Mouse (Mus musculus) hindbrain, embryonic 10.5 days (tissue): ENCODE measurements around the gene Ptpn1. TPM values are rescaled to one million over a fixed set of nuclear protein-coding genes. Genes with fewer than 3 reads are reported as not detected.

Experiments used
- DNase-seq: peaks from one replicate; pipeline ENCODE4 v3.0.0-alpha.2; 2017; ENCODE audit warnings: low spot score
- H3K27ac ChIP-seq: fragments of 300-500 bp; sonication (generic); 2 replicates; pipeline ENCODE4 v1.5.1; 2016; ENCODE audit warnings: mild to moderate bottlenecking, moderate library complexity
- H3K27me3 ChIP-seq: fragments of 300-500 bp; sonication (generic); 2 replicates; pipeline ENCODE4 v1.6.1; 2016; ENCODE audit warnings: mild to moderate bottlenecking; ENCODE audit not compliant: poor library complexity, insufficient read depth, severe bottlenecking
- H3K36me3 ChIP-seq: fragments of 300-500 bp; sonication (generic); 2 replicates; pipeline ENCODE4 v1.6.1; 2016; ENCODE audit warnings: mild to moderate bottlenecking, moderate library complexity
- H3K4me1 ChIP-seq: fragments of 300-500 bp; sonication (generic); replicated peaks from 2 replicates; pipeline ENCODE4 v1.6.1; 2016; ENCODE audit warnings: mild to moderate bottlenecking
- H3K4me3 ChIP-seq: fragments of 300-500 bp; sonication (generic); 2 replicates; pipeline ENCODE4 v1.5.1; 2016; ENCODE audit warnings: mild to moderate bottlenecking, moderate library complexity
- H3K9me3 ChIP-seq: fragments of 300-500 bp; sonication (generic); 2 replicates; pipeline ENCODE4 v1.6.1; 2016; ENCODE audit warnings: mild to moderate bottlenecking, moderate library complexity
- WGBS: fragments of 180-500 bp; shearing (Covaris S2); methylation state at CpG from one replicate; pipeline ENCODE4 v1.1.7; 2016; 5-methylcytosine and 5-hydroxymethylcytosine counted together
- polyA plus RNA-seq: library from polyadenylated mRNA; unstranded; fragments of >200 nt; fragmentation: Nextera tagmentation; extraction: Ambion mirVana; gene quantifications from 2 replicates; pipeline ENCODE4 v1.2.1, GENCODE M21; 2016

Ptpn1 gene
- polyA plus RNA-seq, 1 experiment from 2014 or later: 86.1 TPM

- Histone ChIP-seq H3K27ac (no peak overlapping the region), H3K4me3 (no peak overlapping the region), H3K36me3 (no peaks in the 10 kb centered on the region), H3K9me3 (no peaks in the 10 kb centered on the region), H3K4me1 (peaks cover 20% of the 10 kb centered on the region), H3K27me3 (0 out of 2 replicates have a peak, but pooled peaks cover 4% of the 10 kb centered on the region)
- no peak for DNase-seq
- WGBS: 85% methylated on average over 11 of the region's 11 CpGs
Measured at GRCm38 (mm10) chr2:167925841-167926800, 5.7 kb upstream of the Ptpn1 start.

DNA sequence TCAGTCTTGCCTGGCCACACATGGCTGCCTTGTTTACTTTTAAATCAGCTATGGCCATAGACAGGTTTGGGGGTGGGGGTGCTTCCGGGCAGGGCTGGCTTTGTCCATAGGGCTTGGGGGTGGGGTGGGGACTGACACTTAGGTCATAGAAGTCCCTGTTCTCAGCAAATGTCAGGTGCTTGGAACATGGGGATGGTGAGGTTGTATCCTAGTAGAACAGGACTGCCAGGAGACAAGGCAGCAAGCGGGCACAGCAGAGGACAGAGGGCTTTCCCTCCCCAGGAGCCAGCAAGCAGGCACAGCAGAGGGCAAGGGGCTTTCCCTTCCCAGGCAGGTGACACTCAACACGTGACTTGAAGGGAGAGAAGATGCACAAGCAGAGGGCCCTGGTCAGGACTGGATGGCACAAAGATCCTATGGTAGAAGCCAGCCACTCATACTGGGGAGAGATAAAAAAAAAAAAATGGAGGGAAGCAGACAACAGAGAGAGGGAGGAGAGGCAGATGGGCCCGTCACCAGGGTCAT is 3.8 kb upstream of the Ptpn1 start:
- no peaks in the 10 kb centered on the region for H3K9me3 ChIP-seq
- H3K36me3 ChIP-seq: no peaks in the 10 kb centered on the region
- H3K27me3 ChIP-seq: no peaks in the 10 kb centered on the region
- no peak for DNase-seq
- H3K4me1 ChIP-seq: peaks cover 31% of the 10 kb centered on the region
- 72% methylated on average over 4 of the region's 4 CpGs for WGBS
- 0 out of 2 replicates have a peak overlapping the region, but pooled peaks have one; percentile 24 for H3K27ac ChIP-seq
- no peak overlapping the region for H3K4me3 ChIP-seq

GRCm38 (mm10) chr2:167928972-167929371 is 2.9 kb upstream of the Ptpn1 start:
- H3K27me3 ChIP-seq: no peaks in the 10 kb centered on the region
- H3K4me1 ChIP-seq: peaks cover 40% of the 10 kb centered on the region
- no peak for DNase-seq
- H3K36me3 ChIP-seq: no peaks in the 10 kb centered on the region
- H3K9me3 ChIP-seq: no peaks in the 10 kb centered on the region
- no peak overlapping the region for H3K27ac ChIP-seq
- no peak overlapping the region for H3K4me3 ChIP-seq
- 89% methylated on average over 3 of the region's 3 CpGs for WGBS

- peaks cover 3% of the 10 kb centered on the region; the same call in 1 of the 2 replicates for H3K36me3 ChIP-seq
- H3K27ac ChIP-seq: peak overlapping the region; percentile 92; the same call in 1 of the 2 replicates
- WGBS: 93% methylated on average over 3 of the region's 3 CpGs
- H3K4me3 ChIP-seq: peak overlapping the region; percentile 89
- DNase-seq: no peak
- H3K9me3 ChIP-seq: no peaks in the 10 kb centered on the region
- no peaks in the 10 kb centered on the region for H3K27me3 ChIP-seq
- H3K4me1 ChIP-seq: peaks cover 39% of the 10 kb centered on the region
Measured at GRCm38 (mm10) chr2:167930975-167931374, 882 bp upstream of the Ptpn1 start.

- no peaks in the 10 kb centered on the region for H3K27me3 ChIP-seq
- H3K36me3 ChIP-seq: peaks cover 3% of the 10 kb centered on the region; the same call in 1 of the 2 replicates
- peaks cover 50% of the 10 kb centered on the region for H3K4me1 ChIP-seq
- H3K27ac ChIP-seq: peak overlapping the region; percentile 92
- H3K4me3 ChIP-seq: peak overlapping the region; percentile 89
- WGBS: under 1% methylated on average over 18 of the region's 18 CpGs
- no peaks in the 10 kb centered on the region for H3K9me3 ChIP-seq
- DNase-seq: peak; percentile 40
Measured at GRCm38 (mm10) chr2:167932727-167933231, 922 bp downstream of the Ptpn1 start.

DNA sequence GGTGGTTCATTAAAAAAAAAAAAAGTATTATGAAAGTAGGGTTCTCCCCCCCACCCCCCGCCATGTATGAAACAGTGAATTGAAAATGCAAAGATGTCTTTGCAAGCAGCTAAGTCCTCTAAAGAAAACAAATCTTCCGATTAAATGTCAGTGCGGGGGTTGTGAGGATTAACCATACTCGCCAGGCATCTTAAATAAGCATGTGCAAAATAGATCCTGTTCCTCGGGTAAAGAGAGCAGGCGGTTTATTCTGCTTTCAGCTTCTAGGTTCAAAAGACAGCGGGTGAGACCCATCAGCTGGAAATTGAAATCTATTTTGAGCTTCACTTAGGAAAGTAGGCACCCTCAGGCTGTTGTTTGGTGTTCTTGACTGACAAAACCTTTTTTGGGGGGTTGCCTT is 1.5 kb downstream of the Ptpn1 start:
- peaks cover 46% of the 10 kb centered on the region for H3K4me1 ChIP-seq
- WGBS: 51% methylated on average over 7 of the region's 7 CpGs
- no peak for DNase-seq

DNA sequence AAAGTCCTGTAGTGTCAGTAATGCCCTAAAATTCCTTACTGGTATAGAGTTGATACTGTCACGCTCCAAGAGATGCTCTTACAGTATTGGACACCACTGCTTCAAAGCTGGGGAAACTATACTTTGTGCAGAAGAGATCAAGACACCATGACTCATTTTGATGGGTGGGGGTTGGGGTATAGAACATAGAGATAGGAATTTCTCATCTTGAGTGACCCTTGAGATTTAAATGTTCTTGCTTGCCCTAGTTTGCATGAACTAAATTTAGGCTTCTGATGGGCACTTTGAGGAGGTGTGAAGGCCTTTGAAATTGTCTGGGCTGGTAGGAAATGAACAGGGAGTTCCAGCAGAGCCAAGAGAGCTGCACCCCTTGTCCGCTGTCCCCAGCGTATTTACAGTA is 4.1 kb downstream of the Ptpn1 start:
- H3K4me1 ChIP-seq: peaks cover 71% of the 10 kb centered on the region
- H3K9me3 ChIP-seq: no peaks in the 10 kb centered on the region
- H3K36me3 ChIP-seq: peaks cover 7% of the 10 kb centered on the region; the same call in 1 of the 2 replicates
- H3K27me3 ChIP-seq: no peaks in the 10 kb centered on the region
- no peak for DNase-seq
- WGBS: 79% methylated on average over 3 of the region's 3 CpGs
- H3K27ac ChIP-seq: no peak overlapping the region
- no peak overlapping the region for H3K4me3 ChIP-seq

More for the DNA sequence above, 1.5 kb downstream of the Ptpn1 start:
- Histone ChIP-seq H3K4me3 (peak overlapping the region; percentile 89), H3K27me3 (no peaks in the 10 kb centered on the region), H3K36me3 (peaks cover 3% of the 10 kb centered on the region; the same call in 1 of the 2 replicates), H3K9me3 (no peaks in the 10 kb centered on the region), H3K27ac (peak overlapping the region; percentile 92)

DNA sequence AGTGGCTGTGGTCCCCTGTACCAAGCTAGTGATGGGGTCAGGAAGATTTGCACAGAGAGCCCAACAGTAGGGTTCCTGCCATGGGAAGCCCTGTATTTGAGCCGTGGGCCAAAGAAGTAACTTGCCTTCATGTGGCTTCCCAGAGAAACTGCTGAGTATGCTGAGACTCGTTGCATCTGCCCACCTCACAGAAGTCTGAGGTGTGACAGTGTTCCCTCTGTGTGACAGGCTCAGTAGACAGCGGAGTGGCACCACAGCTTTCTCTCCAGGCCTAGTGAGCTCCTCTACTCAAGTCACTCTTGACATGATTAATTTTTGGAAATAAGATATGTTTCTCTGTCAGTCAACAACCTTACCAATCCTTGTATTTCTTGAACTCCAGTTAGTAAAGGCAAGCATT is 6.9 kb downstream of the Ptpn1 start:
- no peak overlapping the region for H3K4me3 ChIP-seq
- H3K27ac ChIP-seq: no peak overlapping the region
- H3K27me3 ChIP-seq: no peaks in the 10 kb centered on the region
- no peak for DNase-seq
- H3K36me3 ChIP-seq: peaks cover 7% of the 10 kb centered on the region; the same call in 1 of the 2 replicates
- peaks cover 79% of the 10 kb centered on the region for H3K4me1 ChIP-seq
- 85% methylated on average over 3 of the region's 3 CpGs for WGBS
- no peaks in the 10 kb centered on the region for H3K9me3 ChIP-seq

- no peak overlapping the region for H3K4me3 ChIP-seq
- H3K27ac ChIP-seq: no peak overlapping the region
- no peak for DNase-seq
- H3K36me3 ChIP-seq: peaks cover 7% of the 10 kb centered on the region; the same call in 1 of the 2 replicates
- H3K27me3 ChIP-seq: no peaks in the 10 kb centered on the region
- 62% methylated on average over 4 of the region's 4 CpGs for WGBS
- no peaks in the 10 kb centered on the region for H3K9me3 ChIP-seq
- H3K4me1 ChIP-seq: peaks cover 79% of the 10 kb centered on the region
Measured at GRCm38 (mm10) chr2:167939204-167939603, 7.3 kb downstream of the Ptpn1 start.

GRCm38 (mm10) chr2:167939632-167940399 is 8.0 kb downstream of the Ptpn1 start:
- no peak overlapping the region for H3K4me3 ChIP-seq
- peaks cover 3% of the 10 kb centered on the region; the same call in 1 of the 2 replicates for H3K36me3 ChIP-seq
- no peaks in the 10 kb centered on the region for H3K9me3 ChIP-seq
- peaks cover 83% of the 10 kb centered on the region for H3K4me1 ChIP-seq
- no peak for DNase-seq
- no peaks in the 10 kb centered on the region for H3K27me3 ChIP-seq
- WGBS: 63% methylated on average over 11 of the region's 11 CpGs
- 0 out of 2 replicates have a peak overlapping the region, but pooled peaks have one; percentile 53 for H3K27ac ChIP-seq

DNA sequence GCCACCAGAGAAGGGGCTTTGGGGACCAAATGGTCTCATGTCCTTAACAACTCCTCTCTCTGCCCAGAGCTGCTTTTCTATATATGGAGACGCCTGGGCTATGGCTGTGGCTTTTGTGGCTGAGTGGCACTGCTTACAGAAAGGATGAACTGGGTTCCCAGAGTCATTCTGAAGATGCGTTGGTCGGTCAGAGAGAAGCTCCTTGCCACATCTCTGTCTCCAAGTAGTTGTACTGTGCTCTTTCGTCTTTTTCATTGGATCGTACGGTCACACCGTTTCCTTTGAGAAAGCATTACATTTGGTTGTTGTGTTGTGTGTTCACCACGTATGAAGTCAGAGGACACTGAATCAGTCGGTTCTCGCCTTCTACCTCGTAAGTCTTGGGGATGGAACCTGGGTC is 8.8 kb downstream of the Ptpn1 start:
- H3K4me1 ChIP-seq: peaks cover 87% of the 10 kb centered on the region
- H3K4me3 ChIP-seq: no peak overlapping the region
- H3K36me3 ChIP-seq: peaks cover 3% of the 10 kb centered on the region; the same call in 1 of the 2 replicates
- H3K9me3 ChIP-seq: no peaks in the 10 kb centered on the region
- no peaks in the 10 kb centered on the region for H3K27me3 ChIP-seq
- 0 out of 2 replicates have a peak overlapping the region, but pooled peaks have one; percentile 53 for H3K27ac ChIP-seq
- 91% methylated on average over 11 of the region's 11 CpGs for WGBS
- DNase-seq: no peak

DNA sequence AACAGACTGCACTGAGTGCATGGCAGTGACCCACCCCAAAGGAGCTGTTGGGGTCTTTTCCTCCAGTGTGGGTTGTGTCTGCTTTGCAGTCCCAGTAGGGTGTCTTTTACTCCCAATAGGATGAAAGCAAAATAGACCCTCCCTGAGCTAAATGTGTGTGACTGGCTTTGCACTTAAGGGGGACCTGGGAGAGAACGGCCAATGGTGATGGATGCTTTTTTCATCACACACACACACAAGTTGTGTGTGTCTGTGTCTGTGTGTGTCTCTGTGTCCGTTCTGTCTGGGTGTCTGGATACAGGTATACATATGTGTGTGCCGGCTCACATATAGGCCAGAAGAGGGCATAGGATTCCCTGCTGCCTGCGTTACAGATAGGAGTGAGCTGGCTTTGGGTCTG is 9.5 kb downstream of the Ptpn1 start:
- no peak for DNase-seq
- peaks cover 83% of the 10 kb centered on the region for H3K4me1 ChIP-seq
- no peaks in the 10 kb centered on the region for H3K27me3 ChIP-seq
- H3K36me3 ChIP-seq: peaks cover 3% of the 10 kb centered on the region; the same call in 1 of the 2 replicates
- H3K27ac ChIP-seq: peak overlapping the region; percentile 77
- no peak overlapping the region for H3K4me3 ChIP-seq
- WGBS: 62% methylated on average over 4 of the region's 4 CpGs
- no peaks in the 10 kb centered on the region for H3K9me3 ChIP-seq
